Mouse (Mus musculus) A20 (cell line): ENCODE measurements around the gene Zfp763.
"Not testable (repeated sequence)": the region's sequence is repeated elsewhere in the genome, so short reads cannot be mapped to it uniquely, and the experiment has no call there.

ENCODE experiments used
- DNase-seq: peaks from one replicate; pipeline ENCODE4 v3.0.0-alpha.2; 2011; ENCODE audit warnings: low read depth, low spot score

Zfp763 gene

DNA sequence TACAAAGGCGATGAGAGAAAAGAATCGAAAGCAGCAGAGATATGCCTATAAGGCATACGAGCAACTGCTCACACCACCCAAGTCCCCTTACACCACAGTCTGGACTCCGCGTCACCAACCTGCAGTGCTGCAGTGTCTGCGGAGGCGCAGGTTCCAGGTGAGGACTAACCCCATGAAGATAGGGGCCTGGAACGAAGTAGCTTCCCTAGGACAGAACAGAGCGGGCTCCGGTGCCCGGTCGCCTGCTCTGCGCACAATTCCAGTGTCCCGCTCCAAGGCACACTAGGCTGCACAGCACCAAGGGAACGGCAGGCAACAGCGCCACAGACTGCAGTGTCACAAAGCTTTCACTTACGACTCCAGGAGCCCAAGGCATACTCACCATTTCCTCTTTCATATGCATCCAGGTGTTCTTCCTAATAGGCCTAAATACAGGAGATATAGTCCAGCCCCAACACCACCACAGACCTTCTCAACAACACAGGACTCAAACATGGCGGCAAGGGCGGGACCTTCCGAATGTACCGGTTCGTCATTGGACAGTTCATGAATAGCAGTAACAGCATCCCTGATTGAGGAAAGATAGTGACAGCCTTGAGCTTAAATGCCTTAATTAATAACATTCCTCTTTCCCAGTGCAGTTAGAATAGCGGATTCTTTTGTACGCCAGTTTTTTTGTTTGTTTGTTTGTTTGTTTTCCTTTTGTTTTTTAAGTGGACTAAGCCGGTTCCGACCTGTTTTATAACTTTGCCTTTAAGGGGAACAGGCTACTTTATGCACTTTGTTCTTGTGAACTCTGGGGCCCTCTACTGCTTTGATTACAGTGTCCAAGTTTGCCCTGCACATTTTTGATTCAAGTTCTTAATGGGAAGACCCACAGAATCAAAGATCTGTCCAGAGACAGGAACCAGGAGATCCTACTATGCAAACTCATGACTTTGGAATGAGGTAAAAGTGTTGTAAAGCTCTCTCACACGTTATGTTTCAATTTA lies at the start of gene Zfp763:
TSS of gene Zfp763 (minus strand) at position 503 of the 992 bp plus-strand sequence.
- DNase-seq: peak; percentile 89

DNA sequence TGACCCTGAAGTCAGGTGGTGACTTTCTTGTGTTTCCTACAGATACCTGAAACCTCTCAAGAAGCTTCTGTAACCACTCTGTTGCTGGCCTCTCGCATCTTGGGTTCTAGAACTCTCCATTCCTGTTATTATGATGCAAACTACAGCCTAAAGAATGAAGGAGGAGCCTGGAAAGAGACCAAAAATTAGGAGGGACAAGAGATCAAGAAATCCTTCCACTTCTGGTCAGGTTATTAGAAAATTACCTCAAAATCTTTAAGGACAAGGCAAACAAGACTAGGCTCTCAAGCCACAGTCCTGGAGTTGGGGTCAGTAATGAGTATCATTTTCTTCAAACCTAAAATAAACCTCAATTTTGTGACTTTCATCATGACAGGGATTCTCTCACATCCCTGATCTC lies 34.8 kb upstream of the Zfp763 start, which contains the start of gene 4921501E09Rik:
TSS of gene 4921501E09Rik (minus strand) at position 101 of the 400 bp plus-strand sequence.
- no peak for DNase-seq

DNA sequence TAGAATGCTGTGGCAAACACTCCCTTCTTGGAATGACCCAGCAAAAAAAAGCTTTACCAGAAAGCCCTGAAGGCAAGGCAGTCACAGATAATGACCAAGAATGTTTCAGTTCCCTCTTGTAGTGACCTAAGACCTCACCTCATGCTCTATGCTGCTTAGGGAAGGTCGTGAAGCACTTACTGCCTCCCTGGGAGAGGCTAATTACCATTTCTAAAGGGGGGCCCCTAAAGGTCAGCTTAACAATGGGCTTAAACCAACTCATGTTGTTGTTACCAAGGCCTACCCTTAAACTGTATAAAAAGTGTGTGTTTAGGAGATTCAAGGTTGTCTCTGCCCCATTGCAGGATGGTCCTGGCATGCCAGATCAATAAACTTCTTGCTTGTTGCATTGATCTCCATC lies 29.8 kb upstream of the Zfp763 start:
- DNase-seq: no peak

DNA sequence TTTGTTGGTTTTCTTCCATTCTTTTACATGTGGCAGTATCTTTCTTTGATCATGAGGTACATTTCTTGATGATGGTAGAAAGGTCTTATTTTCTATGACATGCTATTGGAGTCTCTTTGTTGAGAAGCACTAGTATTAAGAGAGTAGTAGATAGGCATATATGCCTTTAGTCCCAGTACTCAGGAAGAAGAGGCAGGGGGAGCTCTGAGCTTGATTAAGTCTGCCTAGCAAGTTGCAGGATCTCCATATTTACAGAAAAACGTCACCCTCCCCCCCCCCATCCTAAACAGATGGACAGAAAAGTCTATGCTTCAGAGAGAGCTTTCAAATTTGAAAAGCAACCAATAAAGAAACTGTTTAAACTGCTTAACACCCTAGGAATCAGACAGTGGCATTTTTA lies 25.6 kb upstream of the Zfp763 start:
- DNase-seq: no peak

DNA sequence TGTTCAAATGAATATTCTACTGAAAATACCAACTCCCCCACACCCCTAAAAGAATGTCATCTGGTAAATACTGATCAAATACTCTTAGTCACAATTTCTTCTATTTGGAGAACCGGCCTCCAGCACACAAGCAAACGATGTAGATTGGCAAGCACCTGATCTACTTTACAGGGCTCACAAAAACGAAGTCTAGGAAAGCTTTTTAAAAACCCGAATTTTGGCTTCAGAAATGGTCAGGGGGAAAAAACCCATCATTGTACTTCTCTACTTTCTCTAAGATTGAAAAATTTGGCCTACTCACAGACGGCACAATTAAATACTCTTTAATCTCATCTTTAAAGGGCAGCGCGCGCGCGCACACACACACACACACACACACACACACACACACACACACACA lies 826 bp downstream of the Zfp763 start:
- DNase-seq: peak; percentile 65

DNA sequence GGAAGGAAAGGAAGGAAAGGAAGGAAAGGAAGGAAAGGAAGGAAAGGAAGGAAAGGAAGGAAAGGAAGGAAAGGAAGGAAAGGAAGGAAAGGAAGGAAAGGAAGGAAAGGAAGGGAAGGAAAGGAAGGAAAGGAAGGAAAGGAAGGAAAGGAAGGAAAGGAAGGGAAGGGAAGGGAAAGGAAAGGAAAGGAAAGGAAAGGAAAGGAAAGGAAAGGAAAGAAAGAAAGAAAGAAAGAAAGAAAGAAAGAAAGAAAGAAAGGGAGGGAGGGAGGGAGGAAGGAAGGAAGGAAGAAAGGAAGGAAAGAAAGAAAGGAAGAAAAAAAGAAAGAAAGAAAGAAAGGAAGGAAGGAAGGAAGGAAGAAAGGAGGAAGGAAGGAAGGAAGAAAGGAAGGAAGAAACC lies 12.8 kb downstream of the Zfp763 start:
- not testable (repeated sequence) for DNase-seq

DNA sequence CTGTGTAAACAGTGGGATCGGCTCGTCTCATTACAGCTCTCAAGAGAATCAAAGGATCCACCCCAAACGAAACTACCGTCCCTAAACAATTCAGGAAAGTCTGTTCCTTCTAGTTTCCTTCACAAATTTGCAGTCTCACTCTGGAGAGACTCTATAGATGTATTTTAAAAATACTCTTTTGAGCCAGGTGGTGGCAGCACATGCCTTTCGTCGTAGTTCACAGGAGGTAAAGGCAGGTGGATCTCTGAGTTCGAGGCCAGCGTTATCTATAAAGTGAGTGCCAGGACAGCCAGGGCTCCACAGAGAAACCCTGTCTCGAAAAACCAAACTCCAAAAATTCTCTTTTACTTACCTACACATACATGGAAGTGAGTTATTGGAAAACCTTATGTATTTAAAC lies 24.9 kb downstream of the Zfp763 start:
- peak; percentile 32 for DNase-seq

DNA sequence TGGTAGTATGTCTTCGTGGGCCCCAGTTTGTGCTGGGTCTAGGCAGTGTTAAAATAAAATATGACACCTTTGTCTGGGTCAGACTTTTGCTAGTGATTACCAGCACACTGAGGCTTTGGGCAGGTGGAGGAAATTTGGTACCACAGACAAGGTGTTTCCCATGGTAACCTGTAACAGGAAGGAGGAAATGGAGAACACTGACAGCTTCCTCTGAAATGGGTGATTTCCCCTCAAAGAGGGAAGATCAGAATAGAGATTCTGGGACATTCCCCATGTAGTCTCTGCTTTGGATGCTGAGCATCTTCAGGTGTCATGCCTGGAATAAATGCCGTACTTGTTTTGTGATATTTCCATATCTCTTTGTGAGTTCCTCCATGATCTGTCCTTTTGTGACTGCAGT lies 34.7 kb downstream of the Zfp763 start:
- DNase-seq: no peak

DNA sequence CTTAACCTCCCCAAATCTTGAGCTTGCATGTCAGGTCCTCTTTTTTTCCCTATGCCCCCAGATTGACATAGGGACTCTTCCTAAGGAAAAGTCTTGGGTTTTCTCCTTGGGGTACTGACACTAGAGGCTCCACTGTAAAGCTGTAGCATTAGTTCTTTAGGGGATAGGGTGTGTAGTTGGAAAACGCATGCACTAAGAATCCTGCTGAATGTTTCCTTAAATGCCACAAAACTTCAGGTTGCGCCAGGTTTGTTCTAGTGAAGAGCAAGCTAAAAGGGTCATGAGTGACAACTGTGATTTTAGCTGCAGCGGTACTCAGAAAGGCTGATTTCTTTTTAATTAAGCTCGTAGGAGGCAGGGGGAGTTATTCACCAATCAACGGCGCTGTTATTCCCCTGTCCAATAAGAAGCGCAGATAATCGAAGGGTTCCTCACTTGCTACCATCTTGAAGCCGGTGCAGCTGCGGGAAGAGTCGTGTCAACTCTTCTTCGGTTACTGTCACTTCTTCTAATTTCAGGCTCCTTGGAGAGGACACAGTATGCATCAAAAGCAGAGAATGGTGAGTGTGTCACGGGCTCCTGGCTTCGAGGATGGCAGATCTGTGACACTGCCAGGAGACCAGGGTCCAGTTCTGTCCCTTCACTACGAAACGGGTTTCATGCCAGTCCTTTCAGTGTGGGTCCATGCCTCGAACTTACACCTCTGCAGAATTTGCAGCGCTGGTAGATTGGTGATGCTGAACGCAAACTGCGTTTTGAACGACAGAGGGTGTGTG lies 40.3 kb downstream of the Zfp763 start, which contains the start of gene Zfp952:
TSS of gene Zfp952 (plus strand) at position 431 of the 776 bp plus-strand sequence.
- peak; percentile 94 for DNase-seq

DNA sequence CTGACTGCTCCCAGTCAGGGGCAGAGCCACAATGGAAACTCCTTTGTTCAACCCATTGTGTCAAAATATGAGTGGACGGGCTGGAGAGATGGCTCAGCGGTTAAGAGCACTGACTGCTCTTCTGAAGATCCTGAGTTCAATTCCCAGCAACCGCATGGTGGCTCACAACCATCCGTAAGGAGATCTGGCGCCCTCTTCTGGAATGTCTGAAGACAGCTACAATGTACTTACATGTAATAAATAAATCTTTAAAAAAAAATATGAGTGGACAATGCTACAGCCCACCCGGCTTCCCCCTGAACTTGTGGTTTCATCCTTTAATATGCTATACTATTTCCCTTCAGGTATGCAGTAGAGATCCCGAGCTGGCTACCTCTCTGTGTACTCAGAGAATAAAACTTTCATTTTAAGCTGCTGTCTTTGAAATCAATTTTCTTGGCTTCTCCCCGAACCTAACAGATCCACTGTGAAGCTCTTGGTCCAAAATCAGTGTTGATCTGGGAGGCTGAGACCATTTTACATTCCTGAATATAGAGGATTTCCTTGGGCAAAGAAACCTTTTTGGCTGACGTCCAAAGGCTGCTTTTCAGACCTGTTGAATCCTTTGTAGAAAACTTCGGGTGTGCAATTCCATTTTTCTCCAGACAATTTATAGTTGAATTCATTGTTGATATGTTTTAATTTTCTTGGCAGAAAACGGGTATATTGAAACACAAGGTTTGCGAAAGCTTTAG lies 41.1 kb downstream of the Zfp763 start:
- peak; percentile 69 for DNase-seq

DNA sequence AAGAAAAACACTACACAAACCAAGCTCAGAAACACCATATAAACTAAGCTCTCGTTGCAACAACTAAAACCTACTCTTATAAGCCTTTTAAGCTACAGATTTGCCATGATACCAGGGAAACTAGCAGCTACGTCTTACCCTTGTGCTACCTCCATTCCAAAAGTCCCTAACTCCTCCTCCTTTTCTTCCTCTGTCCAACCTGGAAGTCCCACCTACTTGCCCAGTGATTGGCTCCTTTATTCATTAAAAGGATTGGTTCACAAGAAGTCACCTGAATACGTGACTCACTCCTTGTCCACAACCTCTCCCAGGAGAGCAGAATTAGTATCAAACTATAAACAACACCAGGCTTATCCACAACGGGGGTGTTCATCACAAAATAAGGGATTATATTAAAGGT lies 46.9 kb downstream of the Zfp763 start:
- DNase-seq: no peak

DNA sequence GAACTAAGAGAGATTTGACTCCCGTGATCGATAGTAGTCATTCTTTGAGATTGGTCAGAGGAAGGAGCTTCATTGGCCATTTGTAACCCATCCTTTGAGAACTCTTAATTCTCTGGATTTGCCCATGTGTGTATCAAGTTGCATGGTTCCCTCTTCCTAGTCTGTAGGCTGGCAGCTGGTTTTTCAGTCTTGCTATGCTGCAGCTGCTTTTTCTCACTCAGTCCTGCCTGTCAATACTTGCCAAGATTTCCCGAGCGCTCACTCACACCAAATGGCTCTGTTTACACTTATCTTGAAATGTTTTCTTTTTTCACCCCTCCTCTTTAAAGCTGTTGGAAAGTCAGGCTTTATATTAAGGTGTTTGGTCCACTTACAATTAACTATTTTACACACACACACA lies 51.8 kb downstream of the Zfp763 start:
- DNase-seq: no peak
